22 mouse cellular contexts compared by ENCODE assay signal in genomic region chr12:116500652-116501051, GRCm38 (mm10). TPM values are rescaled to one million over a fixed set of nuclear protein-coding genes. Genes with fewer than 3 reads are reported as not detected.
DNase-seq lines count a peak whose midpoint lies in the region; ATAC-seq lines count a peak whose summit lies in the region.
"Had no signal": no experiment of that assay in that cellular context is flagged by ENCODE, and none has a peak within 500 bp of the region (broad histone marks: within the 10 kb centered on the region; RNA-seq: fewer than 3 reads in every experiment).

No protein-coding gene starts in this region.

- 82% methylated on average over 11 of the region's 11 CpGs for WGBS in forebrain, embryonic 16.5 days
- 91% methylated on average over 11 of the region's 11 CpGs for WGBS in forebrain, embryonic 15.5 days
- 72% methylated on average over 11 of the region's 11 CpGs for WGBS in hindbrain, embryonic 13.5 days
- WGBS in hindbrain, embryonic 10.5 days, result 87% methylated on average over 11 of the region's 11 CpGs
- 83% methylated on average over 11 of the region's 11 CpGs for WGBS in midbrain, embryonic 16.5 days
- WGBS in midbrain, embryonic 13.5 days, result 84% methylated on average over 11 of the region's 11 CpGs

- DNase-seq in cerebellum, adult 8-10 months, result no peak
- DNase-seq in hindbrain, embryonic 10.5 days (ENCODE audit: low spot score), result no peak
- DNase-seq: adrenal gland, adult 8-10 months; adrenal gland, postnatal 36 days; B cell, adult 2 months; cerebellum, adult 11-12 months; gastrocnemius, postnatal 14 days; heart, adult 2 months; heart, postnatal 36 days; kidney, adult 11 months; kidney, adult 9 months had no signal

- no peaks in the 10 kb centered on the region for H3K9me3 ChIP-seq in forebrain, embryonic 16.5 days (ENCODE audit: control insufficient read depth, low read length)
- H3K9me3 ChIP-seq in forebrain, embryonic 15.5 days, result no peaks in the 10 kb centered on the region
- no peaks in the 10 kb centered on the region for H3K9me3 ChIP-seq in hindbrain, embryonic 13.5 days
- no peaks in the 10 kb centered on the region for H3K9me3 ChIP-seq in hindbrain, embryonic 10.5 days
- H3K9me3 ChIP-seq in midbrain, embryonic 16.5 days (replicated peaks; ENCODE audit: control insufficient read depth, low read length, poor library complexity, severe bottlenecking), result no peaks in the 10 kb centered on the region
- no peaks in the 10 kb centered on the region for H3K9me3 ChIP-seq in midbrain, embryonic 13.5 days
- H3K9me3 ChIP-seq: G1E; heart, embryonic 13.5 days; hindbrain, embryonic 15.5 days had no signal

- H3K4me3 ChIP-seq in forebrain, embryonic 16.5 days (replicated peaks; ENCODE audit: low read length), result no peak overlapping the region
- no peak overlapping the region for H3K4me3 ChIP-seq in forebrain, embryonic 15.5 days
- no peak overlapping the region for H3K4me3 ChIP-seq in hindbrain, embryonic 13.5 days
- no peak overlapping the region for H3K4me3 ChIP-seq in hindbrain, embryonic 10.5 days
- no peak overlapping the region for H3K4me3 ChIP-seq in midbrain, embryonic 16.5 days (ENCODE audit: low read depth, low read length)
- H3K4me3 ChIP-seq in midbrain, embryonic 13.5 days (replicated peaks), result no peak overlapping the region
- H3K4me3 ChIP-seq: heart, adult 2 months; heart, embryonic 13.5 days; hindbrain, embryonic 15.5 days had no signal

- H3K4me1 ChIP-seq in forebrain, embryonic 16.5 days (replicated peaks; ENCODE audit: control insufficient read depth, insufficient read depth, low read length), result no peaks in the 10 kb centered on the region
- H3K4me1 ChIP-seq in forebrain, embryonic 15.5 days, result no peaks in the 10 kb centered on the region
- peaks cover 4% of the 10 kb centered on the region for H3K4me1 ChIP-seq in hindbrain, embryonic 13.5 days (replicated peaks)
- H3K4me1 ChIP-seq in hindbrain, embryonic 10.5 days (replicated peaks), result no peaks in the 10 kb centered on the region
- H3K4me1 ChIP-seq in midbrain, embryonic 16.5 days (ENCODE audit: control insufficient read depth, insufficient read depth, low read length), result no peaks in the 10 kb centered on the region
- 0 out of 2 replicates have a peak, but pooled peaks cover 5% of the 10 kb centered on the region for H3K4me1 ChIP-seq in midbrain, embryonic 13.5 days (replicated peaks)
- H3K4me1 ChIP-seq: hindbrain, embryonic 15.5 days had no signal

- peak; percentile 69 for ATAC-seq in cerebellum, adult (ENCODE audit: insufficient number of reproducible peaks, low FRiP score, low TSS enrichment)
- peak; percentile 58; the same call in 1 of the 2 replicates for ATAC-seq in forebrain, embryonic 16.5 days
- ATAC-seq in forebrain, embryonic 15.5 days (replicated peaks), result no peak
- 0 out of 2 replicates have a peak, but pooled peaks have one; percentile 46 for ATAC-seq in hindbrain, embryonic 13.5 days (ENCODE audit: low FRiP score)
- peak; percentile 28; the same call in 1 of the 2 replicates for ATAC-seq in midbrain, embryonic 16.5 days
- no peak for ATAC-seq in midbrain, embryonic 13.5 days
- ATAC-seq: CD4-positive, CD25-positive, alpha-beta regulatory T cell, adult 4 months had no signal

- no peak overlapping the region for H3K4me2 ChIP-seq in forebrain, embryonic 16.5 days (ENCODE audit: low read length)
- H3K4me2 ChIP-seq in forebrain, embryonic 15.5 days (replicated peaks), result no peak overlapping the region
- no peak overlapping the region for H3K4me2 ChIP-seq in hindbrain, embryonic 13.5 days
- H3K4me2 ChIP-seq in midbrain, embryonic 16.5 days (ENCODE audit: low read length), result no peak overlapping the region
- H3K4me2 ChIP-seq in midbrain, embryonic 13.5 days (replicated peaks), result no peak overlapping the region
- H3K4me2 ChIP-seq: heart, embryonic 13.5 days; hindbrain, embryonic 15.5 days had no signal

- H3K36me3 ChIP-seq in forebrain, embryonic 16.5 days (ENCODE audit: control insufficient read depth, insufficient read depth), result no peaks in the 10 kb centered on the region
- H3K36me3 ChIP-seq in forebrain, embryonic 15.5 days, result no peaks in the 10 kb centered on the region
- no peaks in the 10 kb centered on the region for H3K36me3 ChIP-seq in hindbrain, embryonic 13.5 days
- H3K36me3 ChIP-seq in hindbrain, embryonic 10.5 days, result no peaks in the 10 kb centered on the region
- no peaks in the 10 kb centered on the region for H3K36me3 ChIP-seq in midbrain, embryonic 16.5 days (ENCODE audit: control insufficient read depth, insufficient read depth, low read length)
- no peaks in the 10 kb centered on the region for H3K36me3 ChIP-seq in midbrain, embryonic 13.5 days
- H3K36me3 ChIP-seq: G1E; heart, embryonic 13.5 days; hindbrain, embryonic 15.5 days had no signal

- H3K27ac ChIP-seq in forebrain, embryonic 16.5 days (ENCODE audit: low read length), result no peak overlapping the region
- no peak overlapping the region for H3K27ac ChIP-seq in forebrain, embryonic 15.5 days (replicated peaks)
- H3K27ac ChIP-seq in hindbrain, embryonic 13.5 days, result no peak overlapping the region
- no peak overlapping the region for H3K27ac ChIP-seq in hindbrain, embryonic 10.5 days
- H3K27ac ChIP-seq in midbrain, embryonic 16.5 days (ENCODE audit: low read length), result no peak overlapping the region
- H3K27ac ChIP-seq in midbrain, embryonic 13.5 days, result no peak overlapping the region
- H3K27ac ChIP-seq: heart, adult 2 months; heart, embryonic 13.5 days; hindbrain, embryonic 15.5 days had no signal

- no peak overlapping the region for H3K9ac ChIP-seq in forebrain, embryonic 16.5 days (replicated peaks; ENCODE audit: low read depth, low read length)
- H3K9ac ChIP-seq in forebrain, embryonic 15.5 days (replicated peaks), result no peak overlapping the region
- H3K9ac ChIP-seq in hindbrain, embryonic 13.5 days, result no peak overlapping the region
- no peak overlapping the region for H3K9ac ChIP-seq in midbrain, embryonic 16.5 days (ENCODE audit: low read depth, low read length)
- H3K9ac ChIP-seq in midbrain, embryonic 13.5 days (replicated peaks), result no peak overlapping the region
- H3K9ac ChIP-seq: heart, embryonic 13.5 days; hindbrain, embryonic 15.5 days had no signal

- no peaks in the 10 kb centered on the region for H3K27me3 ChIP-seq in forebrain, embryonic 16.5 days (replicated peaks; ENCODE audit: control insufficient read depth, insufficient read depth, low read length)
- no peaks in the 10 kb centered on the region for H3K27me3 ChIP-seq in forebrain, embryonic 15.5 days
- no peaks in the 10 kb centered on the region for H3K27me3 ChIP-seq in hindbrain, embryonic 13.5 days
- no peaks in the 10 kb centered on the region for H3K27me3 ChIP-seq in hindbrain, embryonic 10.5 days (ENCODE audit: insufficient read depth, poor library complexity, severe bottlenecking)
- H3K27me3 ChIP-seq in midbrain, embryonic 16.5 days (ENCODE audit: control insufficient read depth, insufficient read depth, low read depth, low read length), result no peaks in the 10 kb centered on the region
- H3K27me3 ChIP-seq in midbrain, embryonic 13.5 days, result no peaks in the 10 kb centered on the region
- H3K27me3 ChIP-seq: heart, embryonic 13.5 days; hindbrain, embryonic 15.5 days had no signal

RNA-seq across cellular contexts. Expression of gene Ptprn2, which starts 15.1 kb away (rescaled TPM):
- 7.9 and 11.5 TPM in 2 replicates for polyA plus RNA-seq in forebrain, embryonic 16.5 days (2015; fragmentation: Nextera tagmentation; extraction: Ambion mirVana)
- polyA plus RNA-seq in forebrain, embryonic 15.5 days (2015; fragmentation: Nextera tagmentation; extraction: Ambion mirVana), result 10.4 and 10.8 TPM in 2 replicates
- 10.3 and 12.1 TPM in 2 replicates for polyA plus RNA-seq in hindbrain, embryonic 13.5 days (2015; fragmentation: Nextera tagmentation; extraction: Ambion mirVana)
- polyA plus RNA-seq in hindbrain, embryonic 10.5 days (2016; fragmentation: Nextera tagmentation; extraction: Ambion mirVana), result 5.9 and 6.4 TPM in 2 replicates
- polyA plus RNA-seq in midbrain, embryonic 16.5 days (2015; fragmentation: Nextera tagmentation; extraction: Ambion mirVana), result 15.6 and 17.6 TPM in 2 replicates
- 14.9 and 15.9 TPM in 2 replicates for polyA plus RNA-seq in midbrain, embryonic 13.5 days (2015; fragmentation: Nextera tagmentation; extraction: Ambion mirVana)
- polyA plus RNA-seq: CD4-positive, CD25-positive, alpha-beta regulatory T cell, adult 4 months; G1E; heart, postnatal 0 days had no signal

Comparison
In these comparisons a context has a peak if more than half of its experiments do, and no peak if none do; other contexts are left out.
1. ATAC-seq: peak in cerebellum, adult (single experiment), forebrain, embryonic 16.5 days (single experiment), hindbrain, embryonic 13.5 days (single experiment) and midbrain, embryonic 16.5 days (single experiment); none in forebrain, embryonic 15.5 days (single experiment) and midbrain, embryonic 13.5 days (single experiment).